Mouse (Mus musculus) midbrain, postnatal 0 days (tissue): ENCODE data around the gene Rgs5. TPM values are rescaled to one million over a fixed set of nuclear protein-coding genes. Genes with fewer than 3 reads are reported as not detected.

ENCODE experiments used
- ATAC-seq: fragments of 200-750 bp; cut with Nextera tagmentation; 2 replicates; pipeline ENCODE4 v1.8.0; 2017; ENCODE audit warnings: moderate number of reproducible peaks, mild to moderate bottlenecking, moderate TSS enrichment, moderate library complexity; ENCODE audit not compliant: low FRiP score
- DNase-seq: peaks from one replicate; pipeline ENCODE4 v3.0.0-alpha.2; 2015; ENCODE audit warnings: low spot score
- H3K27ac ChIP-seq: fragments of 300-500 bp; sonication (generic); 2 replicates; pipeline ENCODE4 v1.5.1; 2014; ENCODE audit warnings: low read depth, mild to moderate bottlenecking, low read length, mixed read lengths
- H3K27me3 ChIP-seq: fragments of 300-500 bp; sonication (generic); 2 replicates; pipeline ENCODE4 v1.6.1; 2014; ENCODE audit warnings: low read length, control low read depth, mixed read lengths; ENCODE audit not compliant: insufficient read depth
- H3K36me3 ChIP-seq: fragments of 300-500 bp; sonication (generic); 2 replicates; pipeline ENCODE4 v1.6.1; 2014; ENCODE audit warnings: low read length, control low read depth, mixed read lengths; ENCODE audit not compliant: insufficient read depth
- H3K4me1 ChIP-seq: fragments of 300-500 bp; sonication (generic); 2 replicates; pipeline ENCODE4 v1.6.1; 2014; ENCODE audit warnings: mild to moderate bottlenecking, control low read depth, antibody characterized with exemption, low read length, mixed read lengths; ENCODE audit not compliant: insufficient read depth
- H3K4me2 ChIP-seq: fragments of 300-500 bp; sonication (generic); 2 replicates; pipeline ENCODE4 v1.6.1; 2014; ENCODE audit warnings: low read depth, mild to moderate bottlenecking, low read length, mixed read lengths; ENCODE audit not compliant: poor library complexity, severe bottlenecking
- H3K4me3 ChIP-seq: fragments of 300-500 bp; sonication (generic); 2 replicates; pipeline ENCODE4 v1.5.1; 2014; ENCODE audit warnings: low read depth, mild to moderate bottlenecking, low read length, moderate library complexity
- H3K9ac ChIP-seq: fragments of 300-500 bp; sonication (generic); replicated peaks from 2 replicates; pipeline ENCODE4 v1.6.1; 2014; ENCODE audit warnings: mild to moderate bottlenecking, low read length, moderate library complexity, mixed read lengths; ENCODE audit not compliant: poor library complexity, severe bottlenecking
- H3K9me3 ChIP-seq: fragments of 300-500 bp; sonication (generic); 2 replicates; pipeline ENCODE4 v1.6.1; 2016; ENCODE audit warnings: low read length, control low read depth
- CTCF ChIP-seq: IDR thresholded peaks from 2 replicates; pipeline ENCODE4 v1.5.1; 2016; ENCODE audit warnings: antibody characterized with exemption, mild to moderate bottlenecking
- WGBS: fragments of 180-500 bp; shearing (Covaris S2); extraction: QIAGEN DNeasy Blood & Tissue Kit; methylation state at CpG from one replicate; pipeline ENCODE4 v1.1.7; 2014; 5-methylcytosine and 5-hydroxymethylcytosine counted together
- polyA plus RNA-seq: library from polyadenylated mRNA; unstranded; fragments of >200 nt; fragmentation: Nextera tagmentation; extraction: Ambion mirVana; gene quantifications from 2 replicates; pipeline ENCODE4 v1.2.1, GENCODE M21; 2015
- total RNA-seq: library from RNA; depleted of rRNA; stranded (reverse); fragments of >200 nt; gene quantifications from 2 replicates; pipeline ENCODE4 v1.2.3, GENCODE M21; 2014

Gene Rgs5
- total and polyA plus RNA-seq, 2 experiments from 2014 or later, result 14.9 to 47.8 TPM

- DNase-seq, result no peak
- no peak overlapping the region for H3K9ac ChIP-seq
- H3K27ac ChIP-seq, result no peak overlapping the region
- H3K36me3 ChIP-seq, result no peaks in the 10 kb centered on the region
- no peak for ATAC-seq
- 73% methylated on average over 4 of the region's 4 CpGs for WGBS
- no peak for TF ChIP-seq CTCF
- H3K4me1 ChIP-seq, result no peaks in the 10 kb centered on the region
- no peak overlapping the region for H3K4me2 ChIP-seq
- no peaks in the 10 kb centered on the region for H3K27me3 ChIP-seq
- no peak overlapping the region for H3K4me3 ChIP-seq
- no peaks in the 10 kb centered on the region for H3K9me3 ChIP-seq
Measured at GRCm38 (mm10) chr1:169667328-169667727, 12.0 kb downstream of the Rgs5 start.

GRCm38 (mm10) chr1:169670705-169671104 lies 15.4 kb downstream of the Rgs5 start:
- 53% methylated on average over 1 of the region's 1 CpGs for WGBS

GRCm38 (mm10) chr1:169671801-169672200 lies 16.5 kb downstream of the Rgs5 start:
- ATAC-seq (no peak), DNase-seq (no peak)
- Histone ChIP-seq H3K27me3 (no peaks in the 10 kb centered on the region), H3K4me1 (no peaks in the 10 kb centered on the region), H3K9ac (no peak overlapping the region), H3K9me3 (no peaks in the 10 kb centered on the region), H3K4me2 (no peak overlapping the region), H3K36me3 (no peaks in the 10 kb centered on the region), H3K4me3 (no peak overlapping the region), H3K27ac (no peak overlapping the region)
- WGBS, result 73% methylated on average over 2 of the region's 2 CpGs
- TF ChIP-seq CTCF, result no peak

More at GRCm38 (mm10) chr1:169670705-169671104, 15.4 kb downstream of the Rgs5 start:
- Histone ChIP-seq H3K4me3 (no peak overlapping the region), H3K27ac (no peak overlapping the region), H3K4me1 (no peaks in the 10 kb centered on the region), H3K9me3 (no peaks in the 10 kb centered on the region), H3K36me3 (no peaks in the 10 kb centered on the region), H3K27me3 (no peaks in the 10 kb centered on the region), H3K9ac (no peak overlapping the region), H3K4me2 (no peak overlapping the region)
- DNase-seq (peak; percentile 80), ATAC-seq (no peak)
- peak; percentile 89 for TF ChIP-seq CTCF

- ATAC-seq (no peak), DNase-seq (no peak)
- no peak overlapping the region for H3K4me2 ChIP-seq
- no peak overlapping the region for H3K9ac ChIP-seq
- no peaks in the 10 kb centered on the region for H3K4me1 ChIP-seq
- no peak overlapping the region for H3K4me3 ChIP-seq
- 68% methylated on average over 4 of the region's 4 CpGs for WGBS
- H3K27ac ChIP-seq, result no peak overlapping the region
- no peak for TF ChIP-seq CTCF
- H3K9me3 ChIP-seq, result no peaks in the 10 kb centered on the region
- no peaks in the 10 kb centered on the region for H3K27me3 ChIP-seq
- H3K36me3 ChIP-seq, result no peaks in the 10 kb centered on the region
Measured at GRCm38 (mm10) chr1:169672272-169672671, 17.0 kb downstream of the Rgs5 start.

GRCm38 (mm10) chr1:169674116-169674515 lies 18.8 kb downstream of the Rgs5 start:
- 67% methylated on average over 3 of the region's 3 CpGs for WGBS
- Histone ChIP-seq H3K36me3 (no peaks in the 10 kb centered on the region), H3K4me2 (no peak overlapping the region), H3K4me3 (no peak overlapping the region), H3K9me3 (no peaks in the 10 kb centered on the region), H3K9ac (no peak overlapping the region), H3K4me1 (no peaks in the 10 kb centered on the region), H3K27me3 (no peaks in the 10 kb centered on the region), H3K27ac (no peak overlapping the region)
- ATAC-seq (no peak), DNase-seq (no peak)
- peak; percentile 63 for TF ChIP-seq CTCF

- H3K9me3 ChIP-seq, result no peaks in the 10 kb centered on the region
- DNase-seq, result no peak
- no peak overlapping the region for H3K27ac ChIP-seq
- H3K27me3 ChIP-seq, result no peaks in the 10 kb centered on the region
- TF ChIP-seq CTCF, result no peak
- H3K4me2 ChIP-seq, result no peak overlapping the region
- H3K36me3 ChIP-seq, result no peaks in the 10 kb centered on the region
- 76% methylated on average over 1 of the region's 1 CpGs for WGBS
- ATAC-seq, result no peak
- no peak overlapping the region for H3K9ac ChIP-seq
- H3K4me3 ChIP-seq, result no peak overlapping the region
- H3K4me1 ChIP-seq, result no peaks in the 10 kb centered on the region
Measured at GRCm38 (mm10) chr1:169676751-169677150, 21.4 kb downstream of the Rgs5 start.
